Mouse (Mus musculus) megakaryocyte-erythroid progenitor cell, adult 5-6 weeks (primary cell): ENCODE measurements around the gene Abhd4. TPM values are rescaled to one million over a fixed set of nuclear protein-coding genes. Genes with fewer than 3 reads are reported as not detected.

Experiments
- ATAC-seq: replicated peaks from 2 replicates; pipeline ENCODE4 v1.8.0; 2016; ENCODE audit warnings: mild to moderate bottlenecking, inconsistent platforms; ENCODE audit not compliant: severe bottlenecking, poor library complexity, low FRiP score, low TSS enrichment
- total RNA-seq, 2 experiments: library from RNA; stranded (forward) in 1 of 2; stranded (reverse) in 1 of 2; fragments of 200-1000, 215-1000 nt in 1 of 2; fragments of >200 nt in 1 of 2; fragmentation: Nextera tagmentation in 1 of 2; gene quantifications; 2 replicates each; pipeline ENCODE4 v1.2.3; 2014 to 2017

Abhd4 gene
- total RNA-seq (2014; fragmentation: Nextera tagmentation) (25.5 and 28.5 TPM in 2 replicates), total RNA-seq (2017) (16.9 and 18.6 TPM in 2 replicates)

- peak; percentile 97 for ATAC-seq
These were observed at the start of gene Abhd4, which contains the start of gene Dad1 for GRCm38 (mm10) chr14:54253741-54254291. Gene Abhd4, plus strand, starts transcription at chr14:54254188. Gene Dad1, minus strand, starts transcription at chr14:54254104.

DNA sequence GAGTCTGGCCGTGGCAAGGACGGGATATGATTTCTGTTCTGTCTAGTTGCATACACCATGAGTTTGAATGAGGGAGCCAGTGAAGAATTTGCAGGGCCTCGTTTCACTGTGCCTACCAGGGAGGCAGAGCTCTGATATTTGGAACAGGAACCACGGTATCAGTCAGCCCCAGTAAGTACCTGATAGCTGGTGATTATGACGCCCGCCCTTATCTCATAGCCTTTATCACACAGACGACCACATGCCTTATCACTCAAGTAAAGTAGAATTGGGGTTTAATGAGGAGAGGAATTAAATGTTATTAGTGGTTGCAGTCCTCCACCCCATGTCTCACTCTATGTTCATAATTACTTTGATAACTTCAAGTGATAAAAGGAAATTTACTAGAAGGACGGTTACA is 49.7 kb upstream of the Abhd4 start:
- peak; percentile 88 for ATAC-seq

- no peak for ATAC-seq
These were observed 49.2 kb upstream of the Abhd4 start for GRCm38 (mm10) chr14:54204786-54205185.

DNA sequence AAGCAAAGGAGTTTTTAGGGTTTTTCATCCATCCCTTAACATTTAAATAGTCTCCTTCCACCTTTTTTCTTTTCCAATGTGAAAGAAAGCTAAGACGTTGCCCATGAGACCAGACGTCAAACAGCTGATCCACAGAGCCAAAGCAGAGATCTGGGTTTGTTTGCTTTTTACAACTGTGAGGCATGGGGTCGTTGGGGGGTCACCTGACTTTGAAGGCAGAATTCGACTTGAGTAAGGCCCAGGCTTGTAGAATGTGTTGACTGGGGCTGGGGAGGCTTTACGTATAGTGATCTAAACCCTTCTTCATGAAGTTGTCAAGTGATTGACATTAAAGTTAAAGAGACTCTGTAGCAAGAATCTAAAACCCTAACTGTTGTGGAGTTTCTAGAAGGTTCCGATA is 48.1 kb upstream of the Abhd4 start:
- ATAC-seq: no peak

- ATAC-seq: no peak
These were observed 47.7 kb upstream of the Abhd4 start for GRCm38 (mm10) chr14:54206309-54206708.

- no peak for ATAC-seq
These were observed 47.0 kb upstream of the Abhd4 start for GRCm38 (mm10) chr14:54206750-54207550.

GRCm38 (mm10) chr14:54207924-54208323 is 46.1 kb upstream of the Abhd4 start:
- no peak for ATAC-seq

- ATAC-seq: no peak
These were observed 45.2 kb upstream of the Abhd4 start for GRCm38 (mm10) chr14:54208741-54209140.

GRCm38 (mm10) chr14:54209932-54210331 is 44.1 kb upstream of the Abhd4 start:
- no peak for ATAC-seq

DNA sequence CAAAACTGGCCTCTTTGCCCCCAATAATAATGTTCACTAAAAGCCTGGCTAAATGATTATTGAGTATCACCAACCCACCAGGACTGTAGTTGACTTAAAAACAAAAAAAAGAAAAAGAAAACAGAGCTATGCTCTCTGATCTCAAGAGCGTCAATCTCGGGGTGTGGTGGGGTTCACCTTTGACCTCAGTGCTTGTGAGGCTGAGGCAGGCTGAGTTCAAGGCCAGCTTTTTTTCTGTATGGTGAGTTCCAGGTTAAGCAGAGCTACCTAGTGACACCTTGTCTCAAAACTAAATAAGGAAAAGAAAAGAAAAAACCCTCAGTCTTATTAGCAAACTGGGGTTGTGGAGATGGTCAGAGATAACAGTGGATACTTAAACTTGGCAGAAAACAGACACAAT is 43.6 kb upstream of the Abhd4 start:
- ATAC-seq: no peak

- ATAC-seq: no peak
These were observed 42.8 kb upstream of the Abhd4 start for GRCm38 (mm10) chr14:54211199-54211598.

- no peak for ATAC-seq
These were observed 42.2 kb upstream of the Abhd4 start for GRCm38 (mm10) chr14:54211755-54212154.

GRCm38 (mm10) chr14:54213734-54214133 is 40.3 kb upstream of the Abhd4 start:
- ATAC-seq: no peak

- no peak for ATAC-seq
These were observed 39.5 kb upstream of the Abhd4 start for GRCm38 (mm10) chr14:54214477-54214876.

DNA sequence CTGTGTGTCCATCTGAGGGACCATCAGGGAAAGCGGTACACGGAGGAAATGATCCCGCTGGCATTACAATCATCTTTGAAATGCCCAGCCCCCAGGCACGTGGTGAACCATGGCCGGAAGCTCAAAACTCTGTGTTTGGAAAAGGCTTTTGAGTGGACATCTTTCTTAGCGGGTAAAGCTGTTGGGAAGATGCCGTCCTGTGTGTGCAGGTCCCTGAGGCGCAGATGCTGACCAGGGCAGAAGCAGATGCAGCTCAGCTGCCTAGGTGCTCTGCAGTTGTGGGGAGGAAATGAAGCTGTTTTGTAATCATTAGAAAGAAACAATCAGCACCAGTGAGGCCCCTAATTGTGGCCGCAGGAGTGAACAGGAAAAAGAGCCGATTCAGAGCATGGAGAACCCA is 39.1 kb upstream of the Abhd4 start:
- no peak for ATAC-seq

DNA sequence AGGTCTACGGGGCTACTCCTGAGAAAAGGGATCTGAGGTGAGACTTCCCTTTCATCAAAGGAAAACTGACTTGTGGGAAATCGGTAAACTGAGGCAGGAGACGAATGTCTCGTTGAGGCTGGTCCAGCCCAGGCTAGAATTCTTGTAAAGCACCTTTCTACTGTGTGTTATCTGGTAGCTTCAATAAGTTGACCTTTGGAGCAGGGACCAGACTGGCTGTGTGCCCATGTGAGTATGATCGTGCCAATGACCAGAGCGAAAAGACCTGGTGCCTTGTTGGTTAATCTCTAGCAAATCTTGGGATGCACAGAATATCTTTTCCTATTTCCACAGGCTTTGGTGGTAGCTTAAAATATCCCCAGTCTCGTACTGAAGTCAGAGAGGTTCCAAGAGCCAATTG is 37.9 kb upstream of the Abhd4 start:
- no peak for ATAC-seq

DNA sequence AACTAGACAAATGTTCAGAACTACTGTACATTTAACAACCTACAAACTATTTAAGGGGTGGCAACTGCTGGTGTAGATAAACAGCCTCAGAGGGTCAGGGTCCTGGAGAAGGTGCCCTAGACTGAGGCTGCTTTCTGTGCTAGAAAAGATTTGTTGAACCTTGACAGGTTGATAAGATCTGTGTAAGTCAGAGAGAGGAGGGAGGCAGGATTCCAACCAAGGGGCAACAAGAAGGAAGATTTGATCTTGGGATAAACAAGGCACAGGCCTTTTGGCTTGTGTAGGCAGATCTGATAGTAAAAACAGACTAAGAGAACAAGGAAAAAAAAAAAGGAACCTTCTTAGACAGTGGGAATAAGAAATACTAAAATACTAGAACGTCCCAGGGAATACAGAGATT is 35.8 kb upstream of the Abhd4 start:
- ATAC-seq: no peak

- no peak for ATAC-seq
These were observed 35.3 kb upstream of the Abhd4 start for GRCm38 (mm10) chr14:54218721-54219120.

DNA sequence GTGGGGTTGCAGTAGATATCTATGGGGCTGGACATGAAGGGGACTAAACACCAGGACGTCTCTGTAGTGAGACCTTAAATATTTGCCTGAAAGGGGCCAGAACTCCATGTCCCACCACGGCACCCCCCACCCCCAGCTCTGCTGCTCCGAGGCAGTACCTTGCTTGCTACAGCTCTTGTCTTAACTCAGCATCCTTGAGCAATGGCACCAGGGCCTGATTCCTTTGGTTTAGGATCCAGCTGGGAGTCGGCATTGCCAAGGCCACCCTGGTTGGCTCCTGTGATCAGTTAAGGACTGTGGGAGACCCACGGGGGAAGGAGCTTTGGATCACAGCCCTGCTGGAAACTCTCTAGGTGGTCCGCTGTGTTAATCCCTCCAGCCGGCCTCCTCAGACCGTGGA is 34.7 kb upstream of the Abhd4 start:
- ATAC-seq: no peak

- no peak for ATAC-seq
These were observed 34.1 kb upstream of the Abhd4 start for GRCm38 (mm10) chr14:54219849-54220248.
